In the genomic region with DNA sequence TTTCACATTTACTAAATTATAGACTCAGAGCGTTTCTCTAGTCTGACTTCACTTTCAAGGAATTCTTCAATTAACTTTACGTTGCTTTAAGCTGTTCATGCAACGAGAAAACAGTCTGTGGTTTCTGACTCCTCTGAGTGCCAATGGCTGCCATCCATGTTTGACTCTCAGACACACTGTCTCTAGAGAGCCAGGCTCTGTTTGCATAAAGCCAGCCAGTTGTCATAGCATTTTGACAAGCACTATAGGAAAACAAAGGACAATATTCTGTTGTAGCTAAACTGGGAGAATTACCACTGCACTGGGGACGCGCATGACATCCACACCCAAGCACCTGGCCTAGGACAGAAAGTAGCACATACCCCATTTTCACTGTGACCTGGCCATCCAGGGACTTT, we compare ENCODE assay signal across 11 mouse cellular contexts.
A peak's percentile ranks its signal among the peaks of the same experiment; 100 is the strongest.
DNase-seq lines count a peak whose midpoint lies in the region; ATAC-seq and TF ChIP-seq lines count a peak whose summit lies in the region.
"Had no signal": no experiment of that assay in that cellular context is flagged by ENCODE, and none has a peak within 500 bp of the region (broad histone marks: within the 10 kb centered on the region; RNA-seq: fewer than 3 reads in every experiment).

No protein-coding gene starts in this region.

- H3K27me3 ChIP-seq in midbrain, embryonic 15.5 days (replicated peaks) = no peaks in the 10 kb centered on the region
- H3K27me3 ChIP-seq in midbrain, embryonic 11.5 days (ENCODE audit: control insufficient read depth, insufficient read depth, low read length) = no peaks in the 10 kb centered on the region
- no peaks in the 10 kb centered on the region for H3K27me3 ChIP-seq in intestine, postnatal 0 days (replicated peaks; ENCODE audit: control insufficient read depth, insufficient read depth, low read length)
- no peaks in the 10 kb centered on the region for H3K27me3 ChIP-seq in stomach, embryonic 16.5 days (ENCODE audit: control insufficient read depth, insufficient read depth, low read length)
- H3K27me3 ChIP-seq: neural tube, embryonic 12.5 days had no signal

- 0 out of 2 replicates have a peak, but pooled peaks have one; percentile 45 for ATAC-seq in midbrain, embryonic 15.5 days (replicated peaks)
- ATAC-seq in midbrain, embryonic 11.5 days (ENCODE audit: low FRiP score) = no peak
- ATAC-seq in intestine, postnatal 0 days = no peak
- no peak for ATAC-seq in stomach, embryonic 16.5 days (ENCODE audit: insufficient read depth, low FRiP score)
- ATAC-seq: inflammation-experienced regulatory T-cells, adult 6 months had no signal

- H3K9ac ChIP-seq in midbrain, embryonic 15.5 days = no peak overlapping the region
- H3K9ac ChIP-seq in midbrain, embryonic 11.5 days (ENCODE audit: low read length) = no peak overlapping the region
- no peak overlapping the region for H3K9ac ChIP-seq in intestine, postnatal 0 days (ENCODE audit: low read depth, low read length)
- no peak overlapping the region for H3K9ac ChIP-seq in stomach, embryonic 16.5 days (ENCODE audit: low read length)
- H3K9ac ChIP-seq: neural tube, embryonic 12.5 days had no signal

- no peak overlapping the region for H3K27ac ChIP-seq in midbrain, embryonic 15.5 days
- H3K27ac ChIP-seq in midbrain, embryonic 11.5 days (ENCODE audit: low read depth, low read length) = no peak overlapping the region
- H3K27ac ChIP-seq in intestine, postnatal 0 days (ENCODE audit: low read depth, low read length) = peak overlapping the region; percentile 21
- H3K27ac ChIP-seq in stomach, embryonic 16.5 days (ENCODE audit: low read length) = peak overlapping the region; percentile 22
- H3K27ac ChIP-seq: neural tube, embryonic 12.5 days had no signal

- TF ChIP-seq CTCF in intestine, postnatal 0 days (IDR thresholded peaks at IDR 0.05; ENCODE audit: low read depth) = no peak

- no peak overlapping the region for H3K4me3 ChIP-seq in midbrain, embryonic 15.5 days
- no peak overlapping the region for H3K4me3 ChIP-seq in midbrain, embryonic 11.5 days (ENCODE audit: low read depth, low read length)
- no peak overlapping the region for H3K4me3 ChIP-seq in intestine, postnatal 0 days (ENCODE audit: low read depth, low read length)
- no peak overlapping the region for H3K4me3 ChIP-seq in stomach, embryonic 16.5 days (replicated peaks; ENCODE audit: low read length)
- H3K4me3 ChIP-seq: neural tube, embryonic 12.5 days had no signal

- peak; percentile 74 for DNase-seq in heart, adult 11 months
- no peak for DNase-seq in heart, adult 18-20 months
- no peak for DNase-seq in midbrain, embryonic 11.5 days (ENCODE audit: low spot score, missing footprints)
- DNase-seq in kidney, postnatal 36 days = no peak
- DNase-seq in adrenal gland, postnatal 25 days = no peak
- DNase-seq: right cerebral cortex, postnatal 4 days had no signal

- H3K36me3 ChIP-seq in midbrain, embryonic 15.5 days (replicated peaks) = no peaks in the 10 kb centered on the region
- H3K36me3 ChIP-seq in midbrain, embryonic 11.5 days (ENCODE audit: control insufficient read depth, insufficient read depth, low read length) = no peaks in the 10 kb centered on the region
- no peaks in the 10 kb centered on the region for H3K36me3 ChIP-seq in intestine, postnatal 0 days (ENCODE audit: control insufficient read depth, insufficient read depth)
- H3K36me3 ChIP-seq in stomach, embryonic 16.5 days (ENCODE audit: control insufficient read depth, insufficient read depth, low read length) = no peaks in the 10 kb centered on the region
- H3K36me3 ChIP-seq: neural tube, embryonic 12.5 days had no signal

- 73% methylated on average over 5 of the region's 5 CpGs for WGBS in midbrain, embryonic 15.5 days
- 89% methylated on average over 5 of the region's 5 CpGs for WGBS in midbrain, embryonic 11.5 days
- 68% methylated on average over 5 of the region's 5 CpGs for WGBS in intestine, postnatal 0 days
- 46% methylated on average over 5 of the region's 5 CpGs for WGBS in stomach, embryonic 16.5 days

- no peaks in the 10 kb centered on the region for H3K4me1 ChIP-seq in midbrain, embryonic 15.5 days
- H3K4me1 ChIP-seq in midbrain, embryonic 11.5 days (ENCODE audit: control insufficient read depth, insufficient read depth, low read length) = no peaks in the 10 kb centered on the region
- no peaks in the 10 kb centered on the region for H3K4me1 ChIP-seq in intestine, postnatal 0 days (replicated peaks; ENCODE audit: control insufficient read depth, insufficient read depth, low read length)
- H3K4me1 ChIP-seq in stomach, embryonic 16.5 days (ENCODE audit: control insufficient read depth, insufficient read depth, low read length) = peaks cover 3% of the 10 kb centered on the region; the same call in 1 of the 2 replicates
- H3K4me1 ChIP-seq: neural tube, embryonic 12.5 days had no signal

- H3K4me2 ChIP-seq in midbrain, embryonic 15.5 days = no peak overlapping the region
- no peak overlapping the region for H3K4me2 ChIP-seq in midbrain, embryonic 11.5 days
- H3K4me2 ChIP-seq in intestine, postnatal 0 days (replicated peaks; ENCODE audit: low read depth) = no peak overlapping the region
- no peak overlapping the region for H3K4me2 ChIP-seq in stomach, embryonic 16.5 days (ENCODE audit: low read depth, low read length)
- H3K4me2 ChIP-seq: neural tube, embryonic 12.5 days had no signal

- H3K9me3 ChIP-seq in midbrain, embryonic 15.5 days = no peaks in the 10 kb centered on the region
- no peaks in the 10 kb centered on the region for H3K9me3 ChIP-seq in midbrain, embryonic 11.5 days (ENCODE audit: control insufficient read depth, low read length)
- no peaks in the 10 kb centered on the region for H3K9me3 ChIP-seq in intestine, postnatal 0 days (ENCODE audit: control insufficient read depth)
- no peaks in the 10 kb centered on the region for H3K9me3 ChIP-seq in stomach, embryonic 16.5 days (replicated peaks; ENCODE audit: control insufficient read depth, low read length)
- H3K9me3 ChIP-seq: neural tube, embryonic 12.5 days had no signal

Comparison
In these comparisons a context has a peak if more than half of its experiments do, and no peak if none do; other contexts are left out.
1. H3K27ac ChIP-seq: peak in intestine, postnatal 0 days (single experiment) and stomach, embryonic 16.5 days (single experiment); none in midbrain, embryonic 15.5 days (single experiment) and midbrain, embryonic 11.5 days (single experiment).